Mouse (Mus musculus): ENCODE results near the gene Arhgap29.

Gene Arhgap29

GRCm38 (mm10) chr3:122018421-122018820, 66.1 kb downstream of the Arhgap29 start:
- no peak for DNase-seq

- no peak for DNase-seq
Measured at GRCm38 (mm10) chr3:122019159-122019558, 66.8 kb downstream of the Arhgap29 start.

GRCm38 (mm10) chr3:122021029-122021652, 68.8 kb downstream of the Arhgap29 start:
- DNase-seq: no peak

- DNase-seq: no peak
Measured at GRCm38 (mm10) chr3:122022355-122022754, 70.0 kb downstream of the Arhgap29 start.

- DNase-seq: no peak
Measured at GRCm38 (mm10) chr3:122026676-122027075, 74.3 kb downstream of the Arhgap29 start.

- no peak for DNase-seq
Measured at GRCm38 (mm10) chr3:122027776-122028175, 75.4 kb downstream of the Arhgap29 start.

DNA sequence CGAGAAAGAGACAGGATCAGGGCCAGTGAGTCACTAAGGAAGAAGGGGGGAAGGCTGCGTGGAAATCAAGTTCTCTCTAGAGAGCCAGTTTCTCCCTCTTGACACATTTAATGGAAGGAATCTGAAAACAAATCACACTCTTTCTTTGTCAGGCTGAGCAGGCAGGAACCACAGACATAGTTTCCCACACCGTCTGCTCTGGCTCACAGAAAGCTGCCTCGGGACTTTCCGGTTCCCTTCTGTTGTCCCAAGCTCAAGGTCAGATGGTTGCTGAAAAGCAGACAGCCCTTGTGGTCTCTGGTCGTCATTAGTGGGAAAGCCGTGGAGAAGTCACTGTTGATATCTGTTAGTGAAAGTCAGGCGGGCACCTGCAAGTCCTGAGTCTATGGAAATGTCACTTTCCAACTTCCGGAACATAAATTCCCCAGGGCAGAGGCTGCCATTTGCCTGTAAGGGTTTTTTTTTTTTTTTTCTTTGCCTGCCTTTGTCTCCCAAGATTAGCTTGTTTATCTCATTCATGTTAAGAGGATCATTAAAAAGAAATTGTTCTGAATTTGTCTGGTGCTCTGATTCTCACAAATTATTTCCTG, 81.0 kb downstream of the Arhgap29 start:
- no peak for DNase-seq

DNA sequence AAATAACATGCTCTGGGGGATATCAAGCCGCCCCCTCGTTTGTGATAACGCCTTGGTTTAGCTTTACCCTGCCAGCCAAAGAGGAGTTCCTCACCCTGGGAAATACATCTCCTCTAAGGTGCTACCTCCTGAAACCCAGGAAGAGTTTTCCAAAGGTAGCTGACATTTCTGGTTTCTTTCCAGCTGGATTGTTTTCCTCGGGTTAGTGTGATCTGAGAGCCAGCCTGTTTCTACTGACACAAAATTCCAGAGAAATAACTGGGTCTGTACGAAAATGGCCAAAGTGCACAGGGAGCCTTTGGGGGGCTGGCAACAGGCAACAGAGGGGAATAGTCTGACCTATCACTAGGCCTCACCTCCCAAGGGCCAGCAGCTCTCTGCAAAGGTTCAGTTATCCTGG, 81.9 kb downstream of the Arhgap29 start:
- no peak for DNase-seq

DNA sequence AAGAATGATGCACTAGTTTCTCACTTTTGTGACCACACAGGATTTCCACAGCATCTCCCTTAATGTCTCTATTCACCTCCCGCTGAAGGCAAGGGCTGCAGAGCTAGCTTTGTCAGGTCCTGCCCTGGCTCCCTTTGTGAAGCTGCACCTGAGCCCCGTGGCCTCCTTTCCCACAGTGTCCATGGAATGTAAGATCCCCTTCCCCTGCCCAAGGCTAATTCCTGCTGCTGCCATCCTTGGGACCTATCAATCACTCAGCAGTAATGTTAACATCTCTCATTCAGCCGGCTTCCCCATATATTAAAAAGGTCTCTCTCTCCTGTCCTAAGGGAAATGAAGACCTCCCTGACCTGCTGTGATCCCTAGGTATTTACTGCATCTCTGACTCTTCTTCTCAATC, 82.8 kb downstream of the Arhgap29 start:
- DNase-seq: no peak

- DNase-seq: no peak
Measured at GRCm38 (mm10) chr3:122040522-122040921, 88.2 kb downstream of the Arhgap29 start.

DNA sequence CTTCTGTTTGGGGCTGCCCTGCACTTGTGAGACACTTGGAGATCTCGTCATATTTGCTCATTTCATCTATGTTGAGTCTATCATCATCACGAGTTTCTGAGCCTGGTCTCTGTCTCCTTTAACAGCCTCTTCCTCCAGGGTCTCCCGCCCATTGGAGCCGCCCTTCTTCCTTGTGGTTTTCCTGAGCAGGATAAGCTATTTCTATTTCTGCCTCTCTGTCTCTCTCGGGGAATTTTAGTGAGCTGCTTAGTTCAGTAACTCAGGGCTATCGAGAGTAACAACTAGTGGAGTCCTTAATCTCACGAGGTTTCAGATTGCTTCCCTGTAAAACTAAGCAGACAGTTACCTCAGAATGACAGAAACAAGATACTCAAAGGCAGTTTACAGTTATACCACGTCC, 90.8 kb downstream of the Arhgap29 start:
- DNase-seq: no peak

GRCm38 (mm10) chr3:122043799-122044547, 91.6 kb downstream of the Arhgap29 start, which contains the start of gene Abca4:
Gene Abca4, plus strand, starts transcription at chr3:122044443.
- DNase-seq: no peak

- DNase-seq: no peak
Measured at GRCm38 (mm10) chr3:122046187-122046620, 93.9 kb downstream of the Arhgap29 start.

- DNase-seq: no peak
Measured at GRCm38 (mm10) chr3:122047402-122047801, 95.1 kb downstream of the Arhgap29 start.

DNA sequence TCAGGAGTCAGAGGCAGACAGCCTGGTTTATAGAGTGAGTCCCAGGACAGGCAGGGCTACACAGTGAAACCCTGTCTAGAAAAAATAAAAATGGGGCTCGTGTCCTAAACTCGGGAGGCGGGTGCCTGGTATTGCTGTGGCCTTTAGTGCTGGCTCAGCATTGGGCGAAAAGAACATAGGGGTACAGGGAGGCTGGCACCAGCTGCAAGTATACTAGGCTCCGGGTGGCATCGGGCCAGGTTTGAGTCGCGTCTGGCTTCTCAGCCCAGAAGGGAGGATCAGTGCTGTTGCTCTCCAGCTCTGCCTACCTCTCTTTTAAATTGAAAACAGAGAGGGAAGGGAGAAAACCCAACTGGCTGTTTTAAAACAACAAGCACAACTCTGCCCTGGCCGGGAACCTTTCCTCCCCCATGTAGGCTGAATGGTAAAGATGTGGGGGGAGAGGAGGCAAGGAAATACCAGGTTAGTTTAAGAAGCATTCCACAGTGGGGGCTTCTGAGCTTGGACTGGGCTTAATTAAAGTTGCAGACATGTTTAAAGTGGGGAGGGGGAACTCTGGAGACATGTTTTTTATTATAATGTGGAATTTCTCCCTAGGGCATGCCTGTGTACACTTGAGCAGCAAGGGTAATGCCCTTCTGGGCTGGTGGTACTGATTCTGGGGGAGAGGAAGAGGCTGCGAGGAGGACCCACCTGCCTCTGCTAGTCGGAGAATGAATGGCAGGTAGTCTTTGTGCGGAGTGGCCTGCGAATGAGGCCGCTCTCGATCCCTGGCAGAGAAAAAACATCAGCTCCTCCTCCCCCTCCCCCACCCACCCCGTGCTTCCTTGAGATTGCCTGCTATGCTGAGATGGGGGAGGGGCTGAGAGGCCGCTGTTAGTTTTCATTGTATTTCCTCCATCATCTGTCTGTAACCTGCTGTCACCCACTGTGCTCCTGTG, 95.8 kb downstream of the Arhgap29 start:
- DNase-seq: no peak

GRCm38 (mm10) chr3:122049158-122049557, 96.8 kb downstream of the Arhgap29 start:
- DNase-seq: no peak

DNA sequence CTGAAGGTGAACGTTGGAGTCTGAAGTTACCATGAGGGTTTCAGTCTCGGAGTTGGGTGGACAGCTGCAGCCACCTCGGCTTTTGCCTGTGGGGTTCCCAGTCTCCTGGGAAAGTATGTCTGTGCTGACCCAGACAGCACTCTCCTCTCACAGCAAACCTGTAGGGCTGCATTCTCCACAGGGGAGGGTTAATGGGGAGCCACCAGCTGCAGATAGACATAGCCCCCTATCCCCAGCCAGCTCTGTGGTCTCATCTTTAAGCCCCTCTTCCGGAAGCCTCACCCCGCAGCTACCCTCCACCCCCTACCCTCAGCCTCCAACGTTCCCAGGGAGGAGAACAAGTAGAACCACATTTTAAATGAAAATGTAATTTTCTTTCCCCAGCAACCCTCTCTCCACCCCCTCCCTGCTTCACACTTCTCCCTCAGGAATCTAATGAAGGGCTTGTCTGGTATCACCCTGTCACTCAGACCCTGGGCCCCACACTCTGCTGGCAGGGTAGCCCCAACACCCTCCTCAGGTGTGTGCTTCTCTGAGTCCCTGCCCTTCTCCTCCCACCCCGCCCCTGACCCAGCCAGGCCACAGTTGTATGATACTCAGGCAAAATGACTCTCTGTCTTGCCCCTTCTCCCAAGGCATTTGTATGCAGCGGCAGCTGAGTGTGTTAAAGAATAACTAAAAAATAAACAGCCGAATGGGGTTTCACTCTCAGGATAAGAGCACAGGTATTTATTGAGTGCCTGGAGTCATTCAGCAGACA, 106.3 kb downstream of the Arhgap29 start:
- DNase-seq: no peak

DNA sequence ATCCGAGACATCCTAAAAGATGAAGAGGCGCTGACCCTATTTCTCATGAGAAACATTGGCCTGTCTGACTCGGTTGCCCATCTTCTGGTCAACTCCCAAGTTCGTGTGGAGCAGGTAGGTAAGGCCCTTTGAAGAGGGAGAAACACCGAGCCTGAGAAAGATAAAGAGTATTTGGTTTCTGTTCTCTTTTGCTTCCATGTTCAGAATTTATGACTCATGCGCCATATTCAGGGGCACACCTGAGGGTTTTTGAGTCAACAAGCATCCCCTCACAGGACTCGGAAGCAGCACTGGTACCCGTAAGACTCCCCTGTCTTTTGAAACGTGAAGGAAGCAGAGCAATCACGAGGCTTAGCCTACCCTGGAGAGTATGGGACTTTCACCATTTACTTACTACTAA, 110.2 kb downstream of the Arhgap29 start:
- no peak for DNase-seq

DNA sequence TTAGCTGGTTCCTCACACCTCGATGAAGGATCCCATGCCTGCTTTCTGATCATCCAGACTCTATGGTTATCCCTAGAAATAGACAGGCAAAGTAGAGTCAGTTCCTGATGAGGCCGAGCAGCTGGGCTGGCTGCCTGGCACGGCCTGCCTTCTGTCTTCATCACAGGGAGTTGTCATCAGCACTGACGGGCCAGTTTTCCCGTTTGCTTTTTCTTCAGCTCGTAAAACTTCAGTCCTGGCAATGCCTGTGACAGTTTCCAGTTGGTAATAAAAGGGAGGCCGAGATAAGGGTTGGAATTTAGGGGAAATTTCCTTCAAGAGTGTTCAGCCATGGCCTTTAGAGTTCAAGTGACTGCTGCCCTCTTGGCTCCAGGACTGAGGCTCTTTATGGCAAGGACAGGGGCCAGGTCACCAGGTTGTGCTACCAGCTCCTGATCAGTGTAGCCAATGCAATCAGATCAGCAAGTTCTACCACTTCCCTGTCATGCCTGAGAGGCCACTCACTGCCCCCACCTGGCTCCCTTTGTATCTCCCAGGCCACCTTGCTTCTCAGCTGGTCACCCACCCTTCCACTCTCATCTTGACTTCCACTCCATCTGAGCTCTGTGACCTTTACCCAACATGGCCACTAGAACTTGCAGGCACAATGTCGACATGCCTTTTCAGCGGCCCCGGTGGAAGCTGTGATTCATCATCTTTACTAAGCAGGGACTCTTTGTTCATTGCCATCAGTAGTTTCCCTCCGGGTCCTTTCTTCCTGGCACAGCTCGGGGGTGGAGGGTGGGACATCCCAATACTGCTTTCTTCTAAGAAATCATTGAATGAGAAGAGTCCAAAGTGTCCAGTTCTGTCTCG, 112.4 kb downstream of the Arhgap29 start:
- no peak for DNase-seq

Measured in B cell, adult 2 months (primary cell).